Mouse (Mus musculus): ENCODE results near the gene Mitd1.

Gene Mitd1

DNA sequence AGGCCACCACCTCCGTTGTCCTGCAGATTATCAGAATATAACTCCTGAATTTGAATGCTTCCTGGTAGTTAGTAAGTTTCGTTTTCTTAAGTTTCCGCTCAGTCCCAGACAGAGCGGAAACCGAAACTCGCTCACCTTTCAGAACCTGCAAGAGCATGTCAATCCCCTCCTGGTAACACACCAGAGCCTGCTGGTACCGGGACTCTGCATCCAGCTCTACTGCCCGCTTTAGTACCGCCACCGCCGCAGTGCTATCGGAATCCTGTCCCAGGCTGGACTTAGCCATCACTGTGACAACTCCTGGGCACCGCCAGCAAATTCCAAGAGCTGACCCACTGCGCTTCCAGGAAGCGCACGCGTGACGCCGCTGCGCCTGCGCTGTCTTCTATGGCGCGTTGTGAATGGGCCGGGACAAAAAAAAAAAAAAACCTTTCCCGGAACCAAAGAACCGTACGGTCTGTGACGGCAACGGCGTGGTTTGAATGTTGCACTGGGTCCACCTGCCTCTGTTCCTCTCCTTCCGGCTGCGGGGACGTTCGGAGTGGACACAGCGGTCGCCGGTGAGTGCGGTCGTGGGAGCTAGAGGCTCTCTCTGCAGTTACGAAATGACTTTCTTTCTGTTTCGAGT, at the start of gene Mitd1, which contains the start of gene Mrpl30:
Gene Mitd1, minus strand, starts transcription at position 387 of the 628 bp plus-strand sequence.
Gene Mrpl30, plus strand, starts transcription at position 453 of the 628 bp plus-strand sequence.
- peak; percentile 95 for DNase-seq

DNA sequence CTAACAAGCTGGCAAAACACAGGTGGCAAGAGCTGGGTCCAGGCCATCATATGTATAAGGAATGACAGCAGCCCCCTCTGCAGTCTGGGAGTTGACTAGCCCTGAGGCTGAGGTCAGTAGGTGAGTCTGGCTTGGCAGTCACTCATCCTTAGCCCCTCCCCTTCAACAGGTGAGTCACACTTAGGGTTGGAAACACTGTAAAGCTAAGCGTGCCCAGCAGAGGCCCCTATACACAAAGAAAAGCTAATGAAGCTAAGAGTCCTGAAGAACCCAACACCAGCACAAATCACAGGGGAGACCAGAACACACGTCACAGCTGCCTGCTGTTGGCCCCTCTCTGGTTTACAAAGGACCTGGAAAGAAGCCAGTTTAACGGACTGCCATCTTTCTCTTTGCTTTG, 41.6 kb upstream of the Mitd1 start:
- peak; percentile 11 for DNase-seq

DNA sequence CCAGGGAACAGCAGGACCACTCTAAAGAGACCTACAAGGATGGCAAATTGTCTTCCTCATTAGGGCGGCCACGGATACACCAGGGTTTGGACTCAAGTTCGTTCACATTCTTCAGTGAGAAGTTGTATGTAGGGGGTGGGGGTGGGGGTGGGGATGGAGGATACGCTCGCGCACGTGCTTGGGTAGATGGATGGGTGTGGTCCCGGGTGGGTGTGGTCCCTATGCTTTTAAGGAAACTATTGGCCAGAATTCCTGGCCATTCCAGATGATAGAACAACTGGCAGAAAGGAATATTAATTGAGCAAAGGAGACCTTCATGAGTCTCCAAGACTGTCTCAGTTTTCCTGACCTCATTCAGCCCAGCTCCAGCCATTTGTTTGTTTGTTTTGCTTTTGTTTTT, 35.8 kb upstream of the Mitd1 start:
- no peak for DNase-seq

DNA sequence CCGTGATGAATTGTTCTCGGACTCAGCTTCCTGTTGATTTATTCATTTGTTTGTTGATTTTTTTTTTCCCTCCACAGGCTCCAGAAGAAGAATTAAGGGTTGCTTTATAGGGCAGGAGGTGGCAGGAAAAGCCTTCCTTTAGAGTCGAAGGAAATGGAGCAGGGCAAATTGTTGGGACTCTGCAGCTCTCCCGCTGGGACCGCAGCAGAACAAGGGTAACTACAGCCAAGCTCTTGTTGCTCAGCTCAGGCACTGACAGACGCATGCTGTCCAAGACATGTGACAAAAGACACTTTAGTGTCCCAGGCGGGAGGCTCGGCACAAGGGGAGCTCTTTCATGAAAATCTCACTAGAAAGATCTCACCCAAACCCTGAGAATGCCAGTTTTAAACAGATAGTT, 32.3 kb upstream of the Mitd1 start:
- no peak for DNase-seq

DNA sequence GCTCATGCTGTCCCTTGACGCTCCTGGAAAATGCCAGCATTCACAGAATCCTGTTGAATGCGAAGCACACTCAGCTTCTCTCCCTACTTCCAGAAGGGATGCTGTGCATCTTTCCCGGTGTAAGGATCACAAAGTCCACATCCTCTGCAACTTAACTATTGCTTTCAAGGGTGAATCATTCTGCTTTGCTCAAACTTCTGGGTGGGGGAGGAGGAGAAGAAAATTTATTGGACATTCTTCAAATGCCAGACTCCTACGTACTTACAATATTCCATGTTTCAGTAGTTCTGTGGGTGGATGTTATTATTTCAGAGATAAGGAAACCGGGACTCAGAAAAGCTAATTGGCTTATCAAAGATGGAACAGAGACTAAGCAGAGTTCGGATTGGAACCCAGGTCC, 27.9 kb upstream of the Mitd1 start:
- DNase-seq = no peak

DNA sequence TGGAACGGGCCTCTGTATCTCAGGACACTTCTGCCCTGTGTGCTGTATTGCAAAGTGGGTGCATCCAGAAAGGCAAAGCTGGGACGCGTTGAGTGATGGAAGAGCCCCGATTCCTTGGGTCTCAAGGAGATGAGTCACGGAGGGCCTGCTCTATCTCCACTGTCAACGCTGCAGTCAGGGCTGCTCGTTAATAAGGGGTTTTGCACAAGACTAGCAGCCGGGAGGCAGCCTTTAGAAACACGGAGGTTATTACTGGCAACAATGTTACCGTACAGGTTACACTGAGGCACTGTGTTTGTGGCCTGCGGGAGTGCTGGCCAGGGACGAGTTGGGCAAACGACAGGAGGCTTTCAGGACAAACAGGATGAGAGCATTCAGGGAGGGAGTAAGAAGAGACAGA, 27.5 kb upstream of the Mitd1 start:
- DNase-seq = no peak

DNA sequence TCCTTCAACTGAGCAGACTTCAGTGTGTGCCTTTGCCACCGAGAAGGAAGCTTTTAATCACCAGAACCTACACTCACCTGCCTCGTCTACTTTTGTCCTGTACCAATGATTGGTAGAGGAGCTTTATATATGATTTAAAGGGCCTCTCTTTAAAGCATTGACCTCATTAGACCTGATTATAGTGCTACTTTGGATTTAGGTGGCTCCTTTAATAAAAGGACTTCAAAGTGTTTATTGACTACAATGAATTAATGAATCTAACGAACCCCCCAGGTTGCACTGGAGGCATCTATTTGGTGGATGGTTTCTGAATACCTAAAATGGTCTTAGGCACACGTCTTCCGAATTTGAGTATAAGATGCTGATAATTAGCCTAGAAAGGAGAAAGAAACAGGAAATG, 26.2 kb upstream of the Mitd1 start, which contains the start of gene Lyg2:
Gene Lyg2, minus strand, starts transcription at position 101 of the 400 bp plus-strand sequence.
- DNase-seq = no peak

DNA sequence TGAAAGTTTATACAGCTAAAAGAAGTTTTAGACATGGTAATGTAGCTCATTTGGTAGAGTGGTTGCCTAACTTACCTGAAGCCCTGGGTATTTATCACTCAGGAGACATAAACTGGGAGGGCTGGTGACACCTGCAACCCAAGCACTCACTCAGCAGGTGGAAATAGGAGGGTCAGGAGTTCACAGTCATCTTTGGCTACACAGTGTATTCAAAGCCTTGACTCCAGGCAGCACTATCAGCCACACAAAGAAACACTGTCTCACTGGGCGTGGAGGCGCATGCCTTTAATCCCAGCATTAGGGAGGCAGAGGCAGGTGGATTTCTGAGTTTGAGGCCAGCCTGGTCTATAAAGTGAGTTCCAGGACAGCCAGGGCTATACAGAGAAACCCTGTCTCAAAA, 22.5 kb upstream of the Mitd1 start:
- DNase-seq = no peak

DNA sequence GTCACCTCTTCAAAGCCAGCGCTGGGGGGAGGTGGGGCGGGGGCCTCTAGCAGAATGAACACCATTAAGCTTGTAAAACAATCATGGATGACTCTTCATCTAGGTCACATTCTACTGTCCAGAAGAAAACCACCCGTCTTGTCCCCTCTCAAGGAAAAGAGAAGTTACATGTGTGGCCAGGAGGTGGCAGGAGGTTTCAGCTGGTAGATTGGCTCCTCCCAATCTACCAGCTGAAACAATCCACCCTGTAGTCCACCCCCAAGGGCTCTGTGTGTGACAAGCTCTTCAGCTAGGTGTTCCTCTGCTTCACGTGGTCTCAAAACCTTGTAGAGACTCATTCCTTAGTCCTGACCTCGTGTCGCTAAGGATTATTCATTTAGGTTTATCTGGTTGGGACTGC, 13.0 kb upstream of the Mitd1 start:
- DNase-seq = peak; percentile 38

DNA sequence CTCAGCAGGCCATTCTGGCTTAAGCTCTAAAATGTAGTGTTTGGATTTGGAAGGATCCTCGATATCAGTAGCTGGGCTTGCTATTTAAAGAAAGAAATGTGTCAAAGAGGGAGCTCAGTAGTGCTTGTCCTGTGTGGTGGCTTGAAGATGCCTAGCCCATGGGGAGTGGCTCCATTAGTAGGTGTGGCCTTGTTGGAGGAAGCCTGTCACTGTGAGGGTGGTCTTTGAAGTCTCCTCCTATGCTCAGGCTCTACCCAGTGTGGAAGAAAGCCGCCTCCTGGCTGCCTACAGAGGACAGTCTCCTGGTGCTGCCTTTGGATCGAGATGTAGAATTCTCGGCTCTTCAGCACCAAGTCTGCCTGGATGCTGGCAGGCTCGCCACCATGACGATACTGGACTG, 10.1 kb upstream of the Mitd1 start:
- no peak for DNase-seq

DNA sequence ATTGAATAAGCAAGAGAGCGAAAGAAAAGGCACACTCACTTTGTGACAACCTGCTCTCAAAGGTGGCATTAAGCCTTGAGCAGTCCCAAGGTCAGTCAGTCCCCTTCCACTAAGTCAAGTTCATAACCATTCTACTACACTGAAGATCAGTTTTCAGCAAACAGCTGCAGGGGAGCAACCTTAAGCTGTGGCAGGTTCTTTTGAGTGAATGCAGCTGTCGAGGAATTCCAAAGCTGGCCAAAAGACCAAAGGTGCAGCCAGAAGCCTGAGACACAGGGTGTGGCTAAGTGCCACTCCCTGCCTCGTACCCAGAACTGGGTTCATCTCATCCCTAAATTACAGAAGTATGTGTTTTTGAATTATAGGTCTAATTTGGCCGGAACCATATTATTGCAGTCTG, 9.6 kb upstream of the Mitd1 start:
- DNase-seq = no peak

DNA sequence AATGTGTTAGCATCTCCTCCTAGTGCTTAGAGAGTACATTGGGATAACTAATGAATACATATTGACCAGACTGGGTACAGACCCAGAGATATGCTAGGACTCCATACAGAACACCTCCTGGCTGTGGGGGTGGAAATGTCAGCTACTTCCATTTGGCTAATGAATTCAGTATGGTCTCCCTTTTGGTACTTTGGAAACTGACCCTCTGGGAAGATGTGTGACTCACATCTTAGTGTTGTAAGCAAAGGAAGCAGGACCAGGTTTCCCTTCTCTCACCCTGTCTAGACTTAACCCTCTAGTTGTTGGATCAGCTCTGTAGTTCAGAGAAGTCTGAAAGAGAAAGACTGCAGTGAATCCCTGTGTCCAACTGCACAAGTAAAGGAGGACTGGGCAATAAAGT, 4.4 kb upstream of the Mitd1 start:
- no peak for DNase-seq

DNA sequence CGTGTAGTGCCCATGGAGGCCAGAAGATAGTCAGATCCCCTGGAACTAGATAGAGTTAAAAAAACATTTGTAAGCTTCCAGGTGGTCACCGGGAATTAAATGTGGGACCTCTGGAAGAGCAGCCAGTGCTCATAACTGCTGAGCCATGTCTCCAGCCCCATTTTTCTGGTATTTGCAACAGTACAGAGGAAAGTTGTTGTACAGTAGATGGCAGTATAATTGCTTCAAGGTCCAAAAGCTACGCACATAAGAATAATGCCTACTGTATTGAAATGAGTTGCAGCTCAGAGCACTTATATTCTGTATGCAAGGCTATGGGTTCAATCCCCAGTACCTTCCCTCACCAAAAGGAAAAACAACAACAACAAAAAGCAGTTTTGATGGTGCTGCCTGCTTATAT, 1.2 kb upstream of the Mitd1 start:
- DNase-seq = no peak

DNA sequence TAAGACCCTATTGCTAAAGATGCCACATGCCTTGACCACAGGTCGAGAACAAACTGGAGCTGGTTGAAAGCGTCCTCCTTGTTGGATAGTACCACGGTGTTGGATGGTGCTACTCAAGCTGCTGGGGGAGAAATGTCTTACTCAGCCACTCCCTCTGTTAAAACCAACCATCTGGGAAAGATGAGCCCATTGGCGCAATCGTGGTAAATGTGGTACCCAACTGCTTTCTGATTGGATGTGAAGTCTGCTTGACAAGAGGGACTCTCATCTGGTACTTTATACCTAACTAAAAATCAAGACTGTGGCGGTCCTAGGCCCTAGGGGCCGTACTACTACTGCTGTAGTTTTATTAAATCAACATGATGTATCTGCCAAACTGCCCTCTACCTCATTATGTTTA, 1.0 kb downstream of the Mitd1 start:
- DNase-seq = no peak

DNA sequence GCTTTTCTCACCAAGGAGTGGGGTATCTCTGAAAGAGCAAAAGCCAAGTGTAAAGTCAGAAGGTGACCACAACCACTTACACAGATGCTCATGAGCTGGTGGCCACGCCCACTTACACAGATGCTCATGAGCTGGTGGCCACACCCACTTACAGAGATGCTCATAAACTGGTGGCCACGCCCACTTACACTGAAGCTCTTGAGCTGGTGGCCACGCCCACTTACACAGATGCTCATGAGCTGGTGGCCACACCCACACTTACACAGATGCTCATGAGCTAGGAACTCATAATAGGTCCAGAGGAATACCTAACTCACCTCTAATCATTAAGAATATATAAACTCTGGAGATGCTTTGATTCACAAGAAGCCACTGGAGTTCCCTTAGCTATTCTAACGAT, 5.8 kb downstream of the Mitd1 start:
- DNase-seq = peak; percentile 18

DNA sequence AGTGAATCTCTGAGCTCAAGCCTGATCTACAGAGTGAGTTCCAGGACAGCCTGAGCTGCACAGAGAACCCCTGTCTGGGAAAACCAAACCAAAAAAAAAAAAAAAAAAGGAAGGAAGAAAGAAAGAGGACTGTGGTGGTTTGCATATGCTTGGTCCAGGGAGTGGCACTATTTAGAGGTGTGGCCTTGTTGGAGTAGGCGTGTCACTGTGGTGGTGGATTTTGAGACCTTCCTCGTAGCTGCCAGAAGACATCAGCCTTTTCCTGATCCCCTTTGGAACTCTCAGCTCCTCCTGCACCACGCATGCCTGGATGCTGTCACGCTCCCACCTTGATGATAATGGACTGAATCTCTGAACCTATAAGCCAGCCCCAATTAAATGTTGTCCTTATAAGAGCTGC, 6.8 kb downstream of the Mitd1 start:
- no peak for DNase-seq

DNA sequence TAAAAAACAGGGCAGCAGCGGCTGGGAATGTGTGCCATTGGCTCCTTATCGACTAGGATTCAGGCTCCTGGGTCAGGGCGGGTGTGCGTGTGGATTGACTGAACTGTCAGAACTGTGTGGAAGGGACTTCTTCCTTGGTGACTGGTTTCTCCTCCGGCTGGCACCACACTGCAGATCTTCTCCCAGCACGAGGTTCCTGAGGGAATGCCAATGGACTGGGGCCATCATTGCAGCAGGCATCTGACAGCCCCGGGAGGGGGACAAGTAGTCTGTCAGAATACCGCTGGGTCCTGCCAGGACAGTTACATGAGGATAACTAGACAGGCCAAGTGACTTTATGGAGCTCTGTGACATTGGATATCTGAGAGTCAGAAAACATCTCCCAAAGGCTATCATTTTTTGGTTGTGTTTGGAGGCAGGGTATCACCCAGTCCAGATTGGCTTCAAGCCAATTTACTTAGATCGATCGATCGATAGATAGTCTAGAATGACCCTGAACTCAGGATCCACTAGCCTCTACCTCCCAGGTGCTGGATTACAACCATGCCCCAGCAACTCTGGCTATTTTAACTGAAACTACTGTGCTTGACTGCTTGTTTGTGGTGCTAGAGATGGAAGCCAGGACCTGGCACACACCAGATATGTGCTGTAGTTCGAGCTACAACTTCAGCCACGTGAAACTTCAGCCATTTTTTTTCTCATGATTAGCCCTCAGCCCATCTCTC, 12.3 kb downstream of the Mitd1 start:
- DNase-seq = no peak

DNA sequence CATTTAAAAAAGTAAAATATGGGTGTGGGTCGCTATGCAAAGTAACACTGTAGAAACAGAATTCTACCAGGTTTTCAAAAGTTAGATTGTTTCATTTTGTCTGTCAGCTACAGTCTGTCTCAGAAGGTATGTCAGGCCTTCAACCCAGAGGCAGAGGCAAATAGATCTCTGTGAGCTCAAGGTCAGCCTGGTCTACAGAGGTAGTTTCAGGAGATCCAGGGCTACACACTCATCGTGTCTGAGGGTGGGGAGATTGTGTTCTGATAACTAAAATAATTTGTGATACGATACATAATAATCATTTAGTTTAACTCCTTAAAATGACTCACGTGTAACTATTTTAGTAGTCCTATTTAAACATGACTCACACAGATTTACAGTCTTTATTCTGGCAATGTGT, 17.1 kb downstream of the Mitd1 start:
- DNase-seq = no peak

DNA sequence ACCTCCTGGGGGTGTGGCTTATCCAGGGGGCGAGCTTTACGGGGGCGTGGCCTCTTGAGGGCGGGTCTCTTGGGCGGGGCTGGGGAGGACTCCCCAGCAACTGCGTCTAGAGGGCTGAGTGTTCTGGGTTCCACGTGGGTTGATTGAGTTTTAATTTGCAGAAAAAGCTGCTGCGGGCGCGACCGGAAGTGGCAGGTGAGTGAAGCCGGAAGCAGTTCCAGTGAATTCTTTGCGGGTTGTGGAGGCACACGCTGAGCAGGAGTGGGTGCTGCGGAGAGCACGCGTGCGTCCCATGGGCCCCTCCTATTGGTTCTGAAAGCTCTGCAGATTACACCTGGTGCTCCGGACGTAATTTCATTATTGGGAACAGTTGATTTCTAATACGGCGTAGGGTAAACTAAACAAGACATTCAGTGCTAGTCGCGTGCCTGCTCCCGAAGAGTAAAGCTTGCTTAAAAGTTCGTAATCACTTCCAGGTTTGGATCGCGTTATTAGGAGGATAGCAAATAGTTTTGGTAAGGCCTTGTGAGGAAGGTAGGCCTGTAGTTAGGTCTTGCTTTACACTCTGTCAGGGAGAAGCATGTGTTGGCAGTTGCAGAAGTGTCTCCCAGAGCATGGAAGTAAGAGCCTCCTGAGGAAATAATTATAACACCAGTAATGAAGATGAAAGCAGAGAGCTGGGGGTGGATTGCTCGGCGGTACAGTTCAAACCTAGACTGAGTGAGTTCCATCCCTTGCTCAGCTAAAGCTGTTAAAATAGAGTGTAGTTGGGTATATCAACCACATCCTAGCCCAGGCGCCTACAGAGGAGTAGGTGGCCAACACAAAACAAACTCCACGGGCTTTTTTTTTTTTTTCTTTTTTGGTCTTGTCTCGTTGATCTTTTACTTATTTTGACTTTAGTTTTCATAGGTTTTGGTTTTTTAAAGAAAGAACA, 17.8 kb downstream of the Mitd1 start:
- DNase-seq = peak; percentile 88

DNA sequence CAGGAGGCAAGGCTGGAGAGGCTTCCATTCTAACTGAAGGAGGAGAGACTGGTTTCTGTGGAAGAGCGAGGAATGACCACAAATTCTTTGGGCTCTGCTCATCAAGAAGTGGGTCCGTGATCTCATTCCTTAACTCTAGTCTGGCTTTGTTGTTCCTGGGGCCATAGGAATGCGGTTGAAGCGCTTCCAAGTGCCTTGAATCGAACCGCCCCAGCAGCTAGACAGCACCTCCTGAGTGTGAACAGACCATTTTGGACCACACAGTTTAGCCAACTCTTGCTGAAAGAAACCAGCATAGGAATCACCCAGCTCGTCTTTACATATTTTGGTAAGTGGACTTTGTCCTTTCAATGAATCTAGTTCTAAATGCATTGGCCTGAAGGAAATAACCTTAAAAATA, 18.5 kb downstream of the Mitd1 start, which contains the start of gene Lipt1:
Gene Lipt1, plus strand, starts transcription at position 35 of the 400 bp plus-strand sequence.
- DNase-seq = no peak

DNA sequence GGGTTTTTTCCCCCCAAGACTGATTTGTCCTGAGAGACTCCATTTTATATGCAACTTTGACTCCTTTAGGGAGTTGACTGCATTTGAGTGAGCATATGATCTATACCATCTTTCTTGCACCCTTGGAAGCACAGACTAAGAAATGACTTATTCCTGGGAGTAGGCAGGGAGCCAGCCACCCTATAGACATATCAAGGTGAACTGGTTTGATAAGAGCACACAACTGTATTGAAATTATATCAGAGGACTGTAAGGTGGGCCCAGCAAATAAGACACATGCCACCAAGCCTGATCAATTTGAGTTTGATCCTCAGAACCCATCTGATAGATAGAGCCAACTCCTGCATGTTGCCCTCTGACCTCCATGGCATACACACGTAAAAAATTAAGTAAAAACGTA, 20.8 kb downstream of the Mitd1 start:
- DNase-seq = no peak

DNA sequence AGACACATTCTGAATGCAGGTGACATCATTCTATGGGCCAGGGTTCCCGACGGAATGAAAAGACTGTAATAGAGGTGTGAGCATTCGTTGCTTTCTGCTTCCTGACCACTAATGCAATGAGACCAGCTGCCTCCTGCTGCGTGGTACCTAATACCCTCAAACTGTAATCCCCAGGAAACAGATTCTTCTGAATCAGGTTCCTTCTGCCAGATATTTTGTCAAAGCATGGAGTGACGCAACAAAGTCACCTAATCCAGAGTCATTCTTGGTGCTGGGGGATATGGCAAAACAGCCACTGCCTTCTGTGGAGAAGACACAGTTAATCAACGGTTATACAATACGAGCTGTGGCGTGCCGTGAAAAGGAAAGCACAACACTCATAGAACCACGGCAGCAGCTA, 21.6 kb downstream of the Mitd1 start:
- no peak for DNase-seq

DNA sequence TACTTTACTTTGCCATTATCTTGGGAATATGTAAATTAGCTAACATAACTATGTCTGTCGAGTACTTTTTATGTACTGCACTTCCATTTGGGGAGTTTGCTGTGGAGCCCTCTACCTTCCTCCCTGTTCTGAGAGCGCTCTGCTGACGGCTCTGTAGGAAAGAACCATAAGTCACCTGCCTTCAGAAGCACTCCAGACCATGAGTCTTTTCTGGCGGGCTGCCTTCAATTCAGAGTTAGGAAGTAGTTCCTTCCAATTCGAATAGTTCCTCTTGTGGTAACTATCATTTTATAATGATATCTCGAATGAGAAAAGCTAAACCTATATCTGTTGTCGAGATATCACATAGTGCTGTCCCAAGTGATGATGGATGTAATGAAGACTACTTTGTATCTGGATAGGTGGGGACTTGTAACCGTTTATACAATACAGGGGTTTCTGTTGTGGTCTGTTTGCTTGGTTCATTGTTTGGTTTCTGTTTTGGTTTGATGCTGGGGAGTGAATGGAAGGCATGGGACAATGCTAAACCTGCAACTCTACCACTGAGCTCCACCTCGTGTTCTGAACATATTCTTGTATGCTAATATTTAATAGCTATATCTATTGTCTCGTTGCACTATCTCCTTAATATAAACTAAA, 22.4 kb downstream of the Mitd1 start:
- DNase-seq = no peak
